Mouse (Mus musculus): ENCODE measurements around the gene Minpp1.

The Minpp1 gene

DNA sequence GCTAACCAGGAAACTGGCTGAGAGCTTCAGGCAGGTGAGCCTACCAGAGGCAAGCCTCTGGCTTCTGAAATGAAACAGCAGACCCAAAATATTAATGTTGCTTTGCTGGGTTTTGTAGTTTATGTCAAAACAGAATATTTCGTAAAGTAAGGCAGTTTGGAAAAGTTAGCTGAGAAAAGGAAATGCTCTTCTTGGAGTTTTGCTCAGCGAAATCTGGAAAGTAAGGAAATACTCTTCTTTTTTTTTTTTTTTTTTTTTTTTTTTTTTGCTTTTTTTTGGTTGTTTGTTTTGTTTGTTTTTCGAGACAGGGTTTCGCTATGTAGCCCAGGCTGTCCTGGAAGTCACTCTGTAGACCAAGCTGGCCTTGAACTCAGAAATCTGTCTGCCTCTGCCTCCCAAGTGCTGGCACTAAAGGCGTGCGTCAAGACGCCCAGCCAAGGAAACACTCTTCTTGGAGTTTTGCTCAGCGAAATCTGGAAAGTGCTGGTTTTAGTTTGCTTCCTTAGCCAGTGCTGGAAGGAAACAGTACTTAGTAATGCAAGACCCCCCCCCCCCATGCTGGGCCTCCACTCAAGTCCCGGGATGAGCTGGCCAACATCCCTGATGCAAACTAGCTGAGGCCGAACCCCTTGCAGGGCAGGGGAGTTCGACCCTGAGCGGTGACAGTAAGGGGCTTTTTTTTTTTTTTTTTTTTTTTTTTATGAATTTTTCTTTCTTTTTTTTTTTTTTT, 3.8 kb downstream of the Minpp1 start:
- no peak for DNase-seq (ENCODE audit: low spot score)

DNA sequence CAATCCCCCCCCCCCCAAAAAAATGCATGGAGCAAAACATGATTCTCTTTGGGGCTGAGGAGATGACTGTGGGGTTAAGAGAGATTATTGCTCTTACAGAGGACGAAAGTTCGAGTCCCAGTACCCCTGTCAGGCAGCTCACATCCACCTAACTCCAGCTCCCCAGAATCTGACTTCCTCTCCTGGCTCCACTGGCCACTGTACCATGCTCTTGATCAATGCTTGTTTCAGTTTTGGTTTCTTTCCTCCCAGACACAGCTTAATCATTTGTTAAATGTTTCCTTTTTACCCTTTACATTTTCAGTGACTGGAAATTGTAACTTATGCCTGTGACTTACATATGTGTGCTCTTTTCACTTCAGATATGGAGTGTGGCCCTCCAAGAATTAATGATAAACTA, 5.4 kb downstream of the Minpp1 start:
- no peak for DNase-seq (ENCODE audit: low spot score)

DNA sequence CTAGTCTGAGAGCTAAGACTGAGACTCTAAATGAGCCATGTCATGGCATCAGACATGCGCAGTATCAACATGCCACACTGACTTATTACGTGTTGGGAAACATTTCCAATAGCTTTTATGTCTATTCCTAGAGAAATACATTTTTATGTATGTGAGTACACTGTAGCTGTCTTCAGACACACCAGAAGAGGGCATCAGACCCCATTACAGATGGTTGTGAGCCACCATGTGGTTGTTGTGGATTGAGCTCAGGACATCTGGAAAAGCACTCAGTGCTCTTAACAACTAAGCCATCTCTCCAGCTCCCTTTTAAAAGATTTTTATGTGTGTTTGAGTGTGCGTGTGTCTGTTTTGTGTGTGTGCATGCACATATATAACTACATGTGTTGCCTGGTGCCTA, 6.8 kb downstream of the Minpp1 start:
- no peak for DNase-seq (ENCODE audit: low spot score)

DNA sequence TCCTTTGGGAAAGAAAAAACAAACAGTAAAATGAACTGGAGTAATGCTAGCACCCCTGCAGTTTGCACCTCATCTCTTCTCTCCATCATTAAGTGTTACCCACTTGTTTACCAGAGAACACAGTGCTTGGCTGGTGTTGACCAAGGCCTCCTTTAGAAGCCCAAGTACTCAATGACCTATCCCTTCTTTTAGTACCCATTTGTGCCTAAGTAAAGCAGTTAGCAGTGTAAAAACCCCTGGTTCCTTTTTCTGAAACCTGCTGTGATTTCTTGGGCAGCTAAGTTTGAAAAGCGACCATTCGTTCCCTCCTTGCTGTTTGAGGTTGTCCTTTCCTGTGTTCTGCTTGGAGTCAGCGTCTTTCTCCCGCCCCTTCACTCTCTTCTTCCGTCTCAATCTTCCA, 7.4 kb downstream of the Minpp1 start:
- no peak for DNase-seq (ENCODE audit: low spot score)

DNA sequence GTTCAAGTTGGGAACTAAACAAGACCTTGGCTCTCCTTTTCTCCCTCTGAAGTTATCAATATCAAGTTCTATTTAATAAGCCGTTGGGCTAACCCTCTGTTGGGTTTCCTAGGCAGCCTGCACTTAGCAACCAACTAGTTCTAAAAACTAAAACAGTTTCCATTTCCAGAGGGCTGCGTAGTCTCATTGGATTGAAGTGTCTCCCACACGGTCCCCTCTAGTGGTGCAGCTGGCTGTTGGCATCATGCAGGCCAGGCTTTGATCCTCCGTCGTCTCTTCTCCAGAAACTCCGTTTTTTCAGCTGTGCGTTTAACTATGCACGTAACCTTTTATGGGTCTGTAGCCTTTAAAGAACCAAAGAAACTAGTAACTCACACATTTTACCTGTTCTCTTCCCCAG, 7.9 kb downstream of the Minpp1 start:
- no peak for DNase-seq (ENCODE audit: low spot score)

DNA sequence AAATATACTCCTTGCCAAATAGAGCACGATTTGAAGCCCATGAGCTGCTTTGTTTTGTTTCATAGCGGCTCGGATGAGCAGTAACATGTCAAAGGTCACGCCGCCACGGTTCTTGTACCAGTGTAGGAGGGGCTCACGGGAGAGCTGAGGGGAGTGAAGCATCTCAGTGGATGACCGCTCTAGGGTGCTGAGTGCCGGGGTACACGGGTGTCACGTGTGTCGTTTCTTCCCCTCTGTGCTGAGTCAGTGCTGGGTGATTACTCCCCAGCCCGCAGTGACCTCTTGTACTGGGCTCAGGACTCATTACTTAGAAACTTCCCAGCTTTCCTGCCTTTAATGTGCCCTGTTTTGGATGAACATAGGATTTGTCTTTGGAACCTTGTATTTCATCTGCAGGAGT, 9.0 kb downstream of the Minpp1 start:
- DNase-seq (ENCODE audit: low spot score) = no peak

DNA sequence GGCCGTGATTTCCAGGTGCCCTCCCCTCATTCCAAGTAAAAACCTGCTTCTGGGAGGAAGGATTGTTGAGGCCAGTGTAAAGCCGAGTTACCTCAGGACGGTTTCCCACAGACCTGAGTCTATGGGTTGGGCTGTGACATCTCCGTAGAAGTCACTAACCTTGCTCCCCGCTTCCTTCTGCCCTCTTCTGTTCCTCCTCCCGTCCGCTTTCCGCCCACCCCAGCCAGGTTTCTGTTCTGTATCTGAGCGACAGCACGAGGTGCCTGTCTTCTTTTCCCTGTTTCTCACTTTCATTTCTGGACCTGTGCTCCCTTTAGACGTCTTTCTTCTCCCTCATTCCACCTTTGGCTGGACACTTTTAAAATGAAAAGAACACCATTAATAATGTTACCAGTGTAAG, 9.5 kb downstream of the Minpp1 start:
- DNase-seq (ENCODE audit: low spot score) = no peak

DNA sequence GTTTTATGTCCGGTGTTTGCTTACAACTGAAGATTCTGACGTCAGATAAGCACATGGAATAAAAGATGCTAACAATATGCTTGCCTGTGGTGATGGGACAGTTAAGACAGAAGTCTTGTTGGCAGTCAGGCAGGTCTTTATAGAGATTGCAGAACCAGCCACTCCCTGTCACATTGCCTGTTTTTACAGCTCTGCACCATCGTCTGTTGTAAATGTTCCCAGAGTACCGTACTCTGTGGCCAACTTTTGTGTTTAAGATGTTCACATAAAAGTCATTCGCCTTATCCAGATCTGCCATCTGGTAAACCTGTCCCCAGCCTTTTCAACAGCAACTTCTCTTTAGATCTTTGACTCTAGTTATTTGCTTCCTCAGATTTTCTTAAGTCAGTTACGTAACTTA, 11.8 kb downstream of the Minpp1 start:
- no peak for DNase-seq (ENCODE audit: low spot score)

DNA sequence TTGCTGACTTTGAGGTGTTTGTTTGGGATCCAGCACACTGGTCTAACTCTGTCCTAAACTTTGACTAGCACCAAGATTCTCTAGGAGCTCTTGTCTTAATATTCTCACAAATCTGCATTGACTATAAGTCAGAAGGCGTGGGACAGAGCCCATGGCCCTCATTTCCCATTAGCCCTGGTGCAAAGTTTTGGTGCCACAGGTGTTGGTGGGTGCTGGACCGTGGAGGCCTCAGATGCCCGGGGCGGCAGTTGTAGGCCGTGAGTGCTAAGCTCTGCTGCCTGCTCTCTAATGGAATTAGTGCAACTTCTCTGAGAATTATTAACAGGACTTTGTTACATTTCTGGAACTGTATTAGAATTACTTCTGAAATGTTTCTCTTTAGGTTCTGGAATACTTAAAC, 12.4 kb downstream of the Minpp1 start:
- DNase-seq (ENCODE audit: low spot score) = no peak

DNA sequence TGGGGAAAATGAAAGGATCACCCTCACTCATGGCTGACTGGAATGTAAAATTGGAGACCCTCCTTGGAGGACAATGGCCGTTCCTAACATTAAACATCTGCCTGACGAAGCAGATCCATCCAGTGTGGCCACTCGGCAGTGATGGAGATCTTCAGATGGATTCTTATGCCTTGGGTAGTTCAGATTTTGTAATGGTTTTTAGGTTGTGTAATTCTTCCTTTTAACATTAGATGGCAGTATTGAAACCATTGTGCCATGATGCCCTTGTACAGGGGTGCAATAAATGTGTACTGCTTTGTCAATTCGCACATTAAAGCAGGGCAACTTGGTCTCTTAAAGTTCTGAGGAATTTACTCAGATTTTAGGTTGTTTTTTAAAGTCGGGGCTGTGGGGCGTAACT, 15.8 kb downstream of the Minpp1 start:
- DNase-seq (ENCODE audit: low spot score) = peak; percentile 72

DNA sequence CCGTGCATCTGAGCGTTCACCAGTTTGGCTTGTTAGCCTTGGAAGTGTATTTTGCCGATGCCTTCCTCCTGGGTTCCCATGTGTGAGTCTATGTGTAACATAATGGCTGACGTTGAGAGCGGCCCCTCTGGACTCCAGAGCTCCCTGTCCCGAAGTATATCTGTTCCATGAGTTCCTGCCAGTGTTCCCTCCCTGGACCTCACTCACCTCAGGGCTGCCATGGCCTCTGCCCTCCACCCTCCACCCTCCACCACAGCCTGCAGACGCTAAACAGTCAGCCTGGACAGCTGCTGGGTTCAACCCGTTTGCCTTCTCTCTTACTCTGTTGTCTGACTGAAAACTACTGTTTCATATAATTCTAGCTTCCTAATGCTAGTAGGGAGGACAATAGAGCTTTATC, 20.5 kb downstream of the Minpp1 start:
- DNase-seq (ENCODE audit: low spot score) = no peak

DNA sequence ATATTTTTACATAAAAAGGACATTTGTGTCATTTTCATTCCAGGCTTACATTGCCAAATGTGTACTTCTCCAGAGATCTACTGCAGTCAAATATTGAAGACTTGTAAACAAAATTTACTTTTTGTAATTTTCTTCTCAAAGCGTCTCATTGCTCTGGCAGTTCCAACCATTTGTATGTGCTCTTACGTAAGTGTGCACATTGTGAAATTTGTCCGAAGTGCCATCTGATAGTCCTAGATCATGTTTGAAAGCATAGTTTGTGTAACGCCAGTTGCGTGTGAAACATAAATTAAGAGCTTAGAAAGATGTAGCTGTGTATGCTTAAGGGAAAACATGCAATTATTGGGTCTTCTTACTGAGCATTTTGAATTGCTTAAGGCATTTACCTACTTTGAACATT, 20.9 kb downstream of the Minpp1 start:
- DNase-seq (ENCODE audit: low spot score) = no peak

DNA sequence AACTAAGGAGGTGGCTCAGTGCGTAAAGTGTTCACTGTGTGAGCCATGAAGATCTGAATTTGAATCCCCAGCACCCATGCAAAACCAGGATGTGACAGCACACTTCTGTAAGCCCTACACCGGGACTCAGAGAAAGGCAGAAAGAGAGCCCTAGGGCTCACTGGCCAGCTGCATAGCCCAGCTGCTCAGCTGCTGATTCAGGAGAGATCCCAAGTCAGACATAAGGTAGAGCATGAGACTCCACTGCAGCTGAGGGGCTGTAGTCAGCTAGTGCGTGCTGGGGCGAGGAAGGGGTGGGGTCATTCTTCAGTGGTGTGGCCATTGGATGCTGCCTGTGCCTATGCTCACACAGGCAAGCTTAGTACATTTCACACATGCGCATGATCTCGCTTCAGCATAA, 21.5 kb downstream of the Minpp1 start:
- no peak for DNase-seq (ENCODE audit: low spot score)

DNA sequence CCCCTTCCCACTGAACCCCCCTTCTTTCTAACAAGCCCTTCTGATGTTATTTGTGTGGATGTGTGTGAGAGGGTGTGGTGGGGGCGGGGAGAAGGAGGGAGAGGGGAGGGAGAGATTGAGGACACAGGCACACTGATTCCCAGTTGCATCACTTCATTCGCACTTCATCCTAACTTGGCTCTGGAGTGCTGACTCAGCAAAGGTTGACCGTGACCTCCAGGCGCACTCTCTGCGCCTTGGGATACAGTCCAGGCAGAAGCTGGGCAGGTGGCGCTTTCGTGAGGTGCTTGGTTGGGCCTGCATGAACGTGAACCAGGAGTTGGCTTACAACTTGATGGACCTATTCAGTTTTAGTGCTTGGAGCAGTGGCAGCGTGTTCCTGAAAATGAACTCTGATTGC, 22.0 kb downstream of the Minpp1 start:
- no peak for DNase-seq (ENCODE audit: low spot score)

DNA sequence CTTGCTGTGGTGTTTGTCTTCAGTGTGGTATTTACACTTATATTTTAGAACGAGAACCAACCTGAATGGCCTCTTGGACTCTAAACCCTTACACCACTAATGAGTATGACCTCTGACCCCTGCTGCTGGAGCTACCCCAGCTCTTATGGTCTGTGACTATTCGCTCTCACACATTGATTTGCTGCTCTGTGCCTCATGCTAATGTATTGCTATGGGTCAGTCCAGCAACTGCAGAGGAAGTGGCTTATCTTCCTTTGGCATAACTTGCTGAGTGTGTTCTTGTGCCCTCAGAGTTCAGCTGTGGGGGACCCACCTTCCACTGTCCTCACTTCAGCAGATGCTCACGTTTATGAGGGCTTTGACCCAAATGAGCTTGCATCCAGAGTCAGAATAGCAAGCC, 24.7 kb downstream of the Minpp1 start:
- DNase-seq (ENCODE audit: low spot score) = no peak

DNA sequence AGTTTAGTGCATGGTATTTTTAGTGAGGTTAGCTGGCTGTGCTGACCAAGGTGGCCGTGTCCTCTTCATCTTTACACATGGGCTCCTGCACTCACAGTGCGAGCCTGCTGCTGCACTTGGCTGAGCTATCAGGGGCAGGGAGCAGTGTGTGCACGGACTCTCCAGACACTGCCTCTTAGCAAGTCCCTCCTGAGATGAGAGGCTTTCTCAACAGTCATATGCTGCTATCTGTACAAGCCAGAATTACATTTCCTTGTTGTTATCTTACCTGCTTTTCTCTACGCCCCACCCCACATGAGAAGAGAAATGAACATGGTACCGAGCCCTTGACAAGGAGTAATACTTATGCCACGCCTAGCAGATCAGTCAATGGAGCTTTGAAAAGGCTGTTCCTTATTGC, 25.4 kb downstream of the Minpp1 start:
- no peak for DNase-seq (ENCODE audit: low spot score)

DNA sequence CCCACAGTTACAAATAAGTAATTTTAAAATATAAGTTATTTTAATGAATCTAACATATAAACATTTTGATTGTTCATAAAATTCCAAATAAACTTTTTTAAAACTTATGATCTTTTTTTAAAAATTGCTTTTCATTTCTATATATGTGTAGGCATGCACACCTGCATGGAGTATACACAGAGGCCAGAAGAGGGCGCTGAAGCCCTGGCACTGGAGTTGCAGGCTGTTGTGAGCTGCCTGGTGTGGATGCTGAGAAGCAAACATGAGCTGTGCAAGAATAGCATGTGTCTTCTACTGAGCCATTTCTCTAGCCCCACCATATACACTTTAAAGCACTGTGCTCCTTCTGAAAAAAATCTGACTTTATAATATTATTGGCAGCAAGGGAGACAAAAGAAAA, 26.9 kb downstream of the Minpp1 start:
- DNase-seq (ENCODE audit: low spot score) = no peak

DNA sequence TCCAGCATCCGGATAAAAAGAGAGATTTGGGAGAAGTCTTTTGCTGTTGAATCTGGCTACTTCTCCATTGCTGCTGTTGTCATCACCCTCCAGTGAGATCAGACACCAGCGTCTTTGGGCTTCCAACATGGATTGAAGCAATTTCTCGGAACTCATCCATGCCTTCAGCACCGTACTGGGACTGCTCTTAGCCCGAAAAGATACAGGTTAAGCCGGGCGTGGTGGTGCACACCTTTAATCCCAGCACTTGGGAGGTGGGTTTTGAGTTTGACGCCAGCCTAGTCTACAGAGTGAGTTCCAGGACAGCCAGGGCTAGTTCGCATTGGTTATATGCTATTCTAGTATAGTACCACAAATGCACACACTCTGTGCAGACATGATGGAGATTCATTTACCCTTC, 31.0 kb downstream of the Minpp1 start:
- DNase-seq (ENCODE audit: low spot score) = no peak

DNA sequence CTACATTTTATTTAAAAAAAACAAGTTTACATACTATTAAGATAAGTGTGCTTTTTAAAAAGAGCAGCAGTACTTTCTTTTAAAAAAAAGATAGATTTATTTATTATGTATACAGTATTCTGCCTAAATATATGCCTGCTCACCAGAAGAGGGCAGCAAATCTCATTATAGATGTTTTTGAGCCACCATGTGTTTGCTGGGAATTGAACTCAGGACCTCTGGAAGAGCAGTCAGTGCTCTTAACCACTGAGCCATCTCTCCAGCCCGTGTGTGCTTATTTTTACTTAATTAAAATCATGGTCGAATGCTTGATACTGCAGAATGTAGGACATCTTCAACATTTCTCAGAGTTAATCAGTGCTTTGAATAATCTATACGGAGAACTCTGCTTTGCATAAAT, 35.9 kb downstream of the Minpp1 start:
- DNase-seq (ENCODE audit: low spot score) = no peak

DNA sequence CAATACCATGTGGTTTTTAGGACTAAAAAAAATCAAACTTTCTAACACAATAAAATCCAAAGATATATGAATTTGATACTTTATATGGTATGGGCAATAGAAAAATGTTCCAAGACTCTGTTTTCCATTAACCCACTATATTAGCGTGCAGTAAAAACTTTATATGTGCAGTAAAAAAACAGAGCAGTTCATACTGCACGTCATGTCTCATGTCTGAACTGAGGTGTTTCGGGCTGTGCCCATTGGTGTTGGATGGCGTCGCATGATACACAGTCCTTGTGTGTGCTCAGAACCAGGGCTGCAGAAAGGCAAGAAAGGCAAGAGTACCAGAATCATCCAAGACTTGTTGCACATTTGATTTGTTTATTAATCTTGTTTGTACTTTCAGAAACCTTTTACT, 36.7 kb downstream of the Minpp1 start:
- no peak for DNase-seq (ENCODE audit: low spot score)

DNA sequence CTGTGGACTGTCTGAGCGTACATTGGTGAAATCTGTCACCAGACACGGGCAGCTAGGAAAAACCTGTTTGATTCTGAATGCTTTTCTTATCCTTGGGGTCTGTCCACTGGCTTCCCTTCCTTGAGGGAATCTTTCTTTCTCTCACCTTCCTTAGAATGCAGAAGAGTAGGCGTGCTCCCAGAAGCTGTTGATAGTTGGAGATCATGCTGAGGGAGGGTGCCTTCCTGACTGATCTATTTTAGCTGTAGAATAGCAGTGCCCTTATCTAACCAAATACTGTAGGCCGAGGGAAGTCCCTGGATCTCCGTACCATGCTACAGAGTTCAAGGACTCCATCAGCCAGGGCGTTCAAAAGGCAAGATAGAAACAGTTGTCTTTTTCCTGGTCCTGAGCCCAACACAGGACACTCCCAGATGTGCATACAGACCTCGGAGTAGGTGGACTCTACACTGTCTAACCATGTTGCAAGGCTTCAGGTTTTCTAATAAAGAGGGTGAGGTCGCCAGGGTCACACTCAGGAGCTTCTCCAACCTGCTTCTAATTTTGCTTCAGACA, 37.3 kb downstream of the Minpp1 start:
- DNase-seq (ENCODE audit: low spot score) = no peak

DNA sequence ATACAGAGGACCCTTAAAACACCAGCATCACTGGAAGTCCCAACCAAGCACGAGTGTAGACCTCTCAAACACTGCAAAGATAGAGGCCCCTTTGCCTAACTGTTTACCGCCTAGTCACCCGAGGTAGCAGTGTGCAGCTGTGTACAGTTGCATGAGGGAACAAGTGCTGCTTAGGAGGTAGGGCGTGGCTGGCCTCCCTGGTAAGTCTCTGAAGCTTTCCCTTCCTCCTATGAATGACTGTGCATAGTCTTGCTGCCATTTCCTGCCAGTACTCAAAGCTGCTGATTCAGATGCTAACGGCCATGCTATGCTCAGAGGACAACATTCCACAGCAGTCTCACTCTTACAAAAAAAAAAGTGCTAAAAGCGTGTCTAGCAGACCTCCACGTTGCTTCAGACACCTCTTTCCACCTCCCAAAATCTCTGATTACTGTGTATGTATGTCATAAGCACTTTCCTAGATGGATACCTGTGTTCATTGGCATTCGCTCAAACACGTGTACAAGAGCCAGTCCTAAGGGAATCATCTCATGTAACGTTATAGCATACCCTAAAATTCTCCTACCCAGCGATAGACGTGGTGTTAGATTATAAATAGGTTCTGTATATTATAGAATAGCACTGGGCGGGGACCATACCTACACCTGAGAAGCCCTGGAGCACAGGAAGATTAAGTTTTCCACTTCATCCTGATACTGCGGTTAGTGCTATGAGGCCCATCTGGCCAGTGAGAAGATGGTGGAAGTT, 38.4 kb downstream of the Minpp1 start:
- DNase-seq (ENCODE audit: low spot score) = no peak

DNA sequence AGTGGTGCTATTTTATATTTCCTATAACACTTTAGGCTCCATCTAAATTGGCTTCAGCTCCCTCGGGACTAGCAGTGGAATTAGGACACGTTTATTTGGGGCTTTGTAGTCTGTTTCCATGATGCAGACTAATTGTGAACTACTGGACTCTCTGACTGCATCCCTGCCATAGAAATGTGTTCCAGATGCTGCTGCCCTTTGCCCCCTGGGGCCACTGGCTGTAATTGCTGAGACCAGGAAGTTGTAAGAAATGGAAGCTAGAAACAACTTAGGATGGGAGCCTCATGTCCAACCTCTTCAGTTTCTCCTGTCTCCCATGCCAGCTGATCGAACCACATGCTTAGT, 38.9 kb downstream of the Minpp1 start:
- DNase-seq (ENCODE audit: low spot score) = no peak

DNA sequence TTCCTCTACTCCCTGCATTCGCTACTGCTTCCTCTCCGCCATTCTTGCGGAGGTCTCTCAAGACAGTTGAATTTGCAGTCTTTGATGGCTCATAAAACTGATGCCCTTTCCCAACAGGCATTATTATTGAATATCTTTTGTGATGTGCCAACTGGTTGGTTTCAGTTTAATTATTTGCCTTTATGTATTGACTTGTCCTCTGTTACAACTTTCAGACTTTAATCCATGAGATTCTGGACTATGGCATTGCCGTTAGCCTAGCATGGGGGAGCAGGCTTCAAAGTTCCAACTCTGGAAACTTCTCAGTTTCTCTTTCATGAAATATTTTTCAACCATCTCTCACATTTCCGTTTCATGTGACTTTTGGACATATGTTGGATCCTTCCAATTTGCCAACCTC, 41.6 kb downstream of the Minpp1 start:
- no peak for DNase-seq (ENCODE audit: low spot score)
